Mouse (Mus musculus) CD4-positive, CD25-positive, alpha-beta regulatory T cell, adult 4 months (primary cell): ENCODE data around the gene Prim1. TPM values are rescaled to one million over a fixed set of nuclear protein-coding genes. Genes with fewer than 3 reads are reported as not detected.

Source experiments
- ATAC-seq: one replicate; pipeline ENCODE4 v1.8.0; 2017
- polyA plus RNA-seq, 2 experiments: library from polyadenylated mRNA; unstranded; fragments of 100-300 nt; shearing (Covaris generic); gene quantifications; one replicate each; pipeline ENCODE4 v1.2.1; 2017

Prim1 gene
- polyA plus RNA-seq = 10 to 100 TPM; 18.9 to 20.2 TPM

GRCm38 (mm10) chr10:128015068-128015934 lies at the start of gene Prim1:
TSS of gene Prim1 (plus strand) at chr10:128015168.
- ATAC-seq = peak; percentile 99

- no peak for ATAC-seq
Measured at GRCm38 (mm10) chr10:127966506-127966905, 48.5 kb upstream of the Prim1 start.

- ATAC-seq = no peak
Measured at GRCm38 (mm10) chr10:127969820-127970219, 45.1 kb upstream of the Prim1 start.

- no peak for ATAC-seq
Measured at GRCm38 (mm10) chr10:127970359-127970831, 44.6 kb upstream of the Prim1 start.

GRCm38 (mm10) chr10:127971135-127971534 lies 43.8 kb upstream of the Prim1 start:
- no peak for ATAC-seq

GRCm38 (mm10) chr10:127974062-127974461 lies 40.9 kb upstream of the Prim1 start:
- no peak for ATAC-seq

- no peak for ATAC-seq
Measured at GRCm38 (mm10) chr10:127975503-127975902, 39.5 kb upstream of the Prim1 start.

GRCm38 (mm10) chr10:127984650-127985049 lies 30.3 kb upstream of the Prim1 start:
- no peak for ATAC-seq

- ATAC-seq = no peak
Measured at GRCm38 (mm10) chr10:127985601-127986000, 29.4 kb upstream of the Prim1 start.

- ATAC-seq = no peak
Measured at GRCm38 (mm10) chr10:127996690-127997089, 18.3 kb upstream of the Prim1 start.

GRCm38 (mm10) chr10:127998260-127998659 lies 16.7 kb upstream of the Prim1 start:
- ATAC-seq = no peak

- ATAC-seq = no peak
Measured at GRCm38 (mm10) chr10:128003281-128003801, 11.6 kb upstream of the Prim1 start.

- ATAC-seq = no peak
Measured at GRCm38 (mm10) chr10:128004918-128005317, 10.1 kb upstream of the Prim1 start.

- ATAC-seq = no peak
Measured at GRCm38 (mm10) chr10:128005479-128005878, 9.5 kb upstream of the Prim1 start.

GRCm38 (mm10) chr10:128007446-128007845 lies 7.5 kb upstream of the Prim1 start, which contains the start of gene Hsd17b6:
TSS of gene Hsd17b6 (minus strand) at chr10:128007611.
- ATAC-seq = no peak

- ATAC-seq = peak; percentile 81
Measured at GRCm38 (mm10) chr10:128008207-128008889, 6.6 kb upstream of the Prim1 start.

- ATAC-seq = no peak
Measured at GRCm38 (mm10) chr10:128009735-128010134, 5.2 kb upstream of the Prim1 start.

GRCm38 (mm10) chr10:128022196-128022595 lies 7.2 kb downstream of the Prim1 start:
- ATAC-seq = no peak

GRCm38 (mm10) chr10:128023496-128023895 lies 8.5 kb downstream of the Prim1 start:
- ATAC-seq = no peak

GRCm38 (mm10) chr10:128029931-128030330 lies 15.0 kb downstream of the Prim1 start:
- ATAC-seq = no peak

GRCm38 (mm10) chr10:128030860-128031259 lies 15.9 kb downstream of the Prim1 start:
- ATAC-seq = no peak

GRCm38 (mm10) chr10:128036746-128037425 lies 21.9 kb downstream of the Prim1 start:
- ATAC-seq = no peak

GRCm38 (mm10) chr10:128037921-128038320 lies 23.0 kb downstream of the Prim1 start:
- ATAC-seq = no peak
